Mouse (Mus musculus): ENCODE measurements around the gene H2-K1. TPM values are rescaled to one million over a fixed set of nuclear protein-coding genes. Genes with fewer than 3 reads are reported as not detected.
"Not testable (repeated sequence)": the region's sequence is repeated elsewhere in the genome, so short reads cannot be mapped to it uniquely, and the experiment has no call there.

H2-K1 gene
- polyA plus RNA-seq, 1 experiment = 298 TPM

- no peak for TF ChIP-seq POLR2A (IDR thresholded peaks at IDR 0.05; ENCODE audit: control insufficient read depth, low read depth, low read length)
- no peak for TF ChIP-seq CTCF (IDR thresholded peaks at IDR 0.05; ENCODE audit: control insufficient read depth, insufficient read depth, insufficient replicate concordance, low read depth, low read length)
- H3K27me3 ChIP-seq (ENCODE audit: control insufficient read depth, insufficient read depth, low read length) = no peaks in the 10 kb centered on the region
- no peak overlapping the region for H3K27ac ChIP-seq (ENCODE audit: control insufficient read depth, insufficient read depth, low read depth, low read length)
- H3K36me3 ChIP-seq (ENCODE audit: control insufficient read depth, insufficient read depth, low read length) = no peaks in the 10 kb centered on the region; the same call in none of the 2 replicates
- peaks cover 22% of the 10 kb centered on the region for H3K4me1 ChIP-seq (ENCODE audit: control insufficient read depth, insufficient read depth, low read length)
- no peak overlapping the region for H3K4me3 ChIP-seq (ENCODE audit: control insufficient read depth, low read depth, low read length)
Measured at GRCm38 (mm10) chr17:33953961-33954565, 46.1 kb downstream of the H2-K1 start.

- no peaks in the 10 kb centered on the region; the same call in none of the 2 replicates for H3K36me3 ChIP-seq (ENCODE audit: control insufficient read depth, insufficient read depth, low read length)
- H3K4me3 ChIP-seq (ENCODE audit: control insufficient read depth, low read depth, low read length) = no peak overlapping the region
- H3K27me3 ChIP-seq (ENCODE audit: control insufficient read depth, insufficient read depth, low read length) = no peaks in the 10 kb centered on the region
- no peak overlapping the region for H3K27ac ChIP-seq (ENCODE audit: control insufficient read depth, insufficient read depth, low read depth, low read length)
- TF ChIP-seq CTCF (IDR thresholded peaks at IDR 0.05; ENCODE audit: control insufficient read depth, insufficient read depth, insufficient replicate concordance, low read depth, low read length) (no peak), POLR2A (IDR thresholded peaks at IDR 0.05; ENCODE audit: control insufficient read depth, low read depth, low read length) (no peak)
- H3K4me1 ChIP-seq (ENCODE audit: control insufficient read depth, insufficient read depth, low read length) = peaks cover 22% of the 10 kb centered on the region
Measured at GRCm38 (mm10) chr17:33953310-33953709, 46.8 kb downstream of the H2-K1 start.

- H3K4me1 ChIP-seq (ENCODE audit: control insufficient read depth, insufficient read depth, low read length) = peaks cover 22% of the 10 kb centered on the region
- H3K4me3 ChIP-seq (ENCODE audit: control insufficient read depth, low read depth, low read length) = no peak overlapping the region
- no peaks in the 10 kb centered on the region; the same call in 1 of the 2 replicates for H3K36me3 ChIP-seq (ENCODE audit: control insufficient read depth, insufficient read depth, low read length)
- no peaks in the 10 kb centered on the region for H3K27me3 ChIP-seq (ENCODE audit: control insufficient read depth, insufficient read depth, low read length)
- H3K27ac ChIP-seq (ENCODE audit: control insufficient read depth, insufficient read depth, low read depth, low read length) = no peak overlapping the region
- no peak for TF ChIP-seq CTCF (IDR thresholded peaks at IDR 0.05; ENCODE audit: control insufficient read depth, insufficient read depth, insufficient replicate concordance, low read depth, low read length)
- TF ChIP-seq POLR2A (IDR thresholded peaks at IDR 0.05; ENCODE audit: control insufficient read depth, low read depth, low read length) = no peak
Measured at GRCm38 (mm10) chr17:33952879-33953278, 47.3 kb downstream of the H2-K1 start.

GRCm38 (mm10) chr17:33952015-33952414 lies 48.1 kb downstream of the H2-K1 start:
- H3K36me3 ChIP-seq (ENCODE audit: control insufficient read depth, insufficient read depth, low read length); H3K4me3 ChIP-seq (ENCODE audit: control insufficient read depth, low read depth, low read length); H3K27ac ChIP-seq (ENCODE audit: control insufficient read depth, insufficient read depth, low read depth, low read length); H3K27me3 ChIP-seq (ENCODE audit: control insufficient read depth, insufficient read depth, low read length): not testable (repeated sequence)
- H3K4me1 ChIP-seq (ENCODE audit: control insufficient read depth, insufficient read depth, low read length) = peaks cover 22% of the 10 kb centered on the region

GRCm38 (mm10) chr17:33951021-33951946 lies 48.9 kb downstream of the H2-K1 start, which contains the start of gene B3galt4:
Gene B3galt4, minus strand, starts transcription at chr17:33951488.
- Histone ChIP-seq H3K27me3 (ENCODE audit: control insufficient read depth, insufficient read depth, low read length) (no peaks in the 10 kb centered on the region), H3K4me1 (ENCODE audit: control insufficient read depth, insufficient read depth, low read length) (peaks cover 20% of the 10 kb centered on the region), H3K27ac (ENCODE audit: control insufficient read depth, insufficient read depth, low read depth, low read length) (peak within 1 kb of the TSS; percentile 19; the same call in 1 of the 2 replicates), H3K4me3 (ENCODE audit: control insufficient read depth, low read depth, low read length) (peak within 1 kb of the TSS; percentile 60), H3K36me3 (ENCODE audit: control insufficient read depth, insufficient read depth, low read length) (no peaks in the 10 kb centered on the region; the same call in 1 of the 2 replicates)
- TF ChIP-seq POLR2A (IDR thresholded peaks at IDR 0.05; ENCODE audit: control insufficient read depth, low read depth, low read length) (peak; percentile 59; the same call in 1 of the 2 replicates), CTCF (IDR thresholded peaks at IDR 0.05; ENCODE audit: control insufficient read depth, insufficient read depth, insufficient replicate concordance, low read depth, low read length) (no peak)

- TF ChIP-seq POLR2A (IDR thresholded peaks at IDR 0.05; ENCODE audit: control insufficient read depth, low read depth, low read length) (no peak), CTCF (IDR thresholded peaks at IDR 0.05; ENCODE audit: control insufficient read depth, insufficient read depth, insufficient replicate concordance, low read depth, low read length) (no peak)
- Histone ChIP-seq H3K4me3 (ENCODE audit: control insufficient read depth, low read depth, low read length) (no peak overlapping the region; the same call in 1 of the 2 replicates), H3K36me3 (ENCODE audit: control insufficient read depth, insufficient read depth, low read length) (no peaks in the 10 kb centered on the region; the same call in 1 of the 2 replicates), H3K4me1 (ENCODE audit: control insufficient read depth, insufficient read depth, low read length) (peaks cover 19% of the 10 kb centered on the region), H3K27me3 (ENCODE audit: control insufficient read depth, insufficient read depth, low read length) (no peaks in the 10 kb centered on the region), H3K27ac (ENCODE audit: control insufficient read depth, insufficient read depth, low read depth, low read length) (no peak overlapping the region)
Measured at GRCm38 (mm10) chr17:33950131-33950625, 50.0 kb downstream of the H2-K1 start.

- no peak for TF ChIP-seq POLR2A (IDR thresholded peaks at IDR 0.05; ENCODE audit: control insufficient read depth, low read depth, low read length)
- no peak for TF ChIP-seq CTCF (IDR thresholded peaks at IDR 0.05; ENCODE audit: control insufficient read depth, insufficient read depth, insufficient replicate concordance, low read depth, low read length)
- H3K27ac ChIP-seq (ENCODE audit: control insufficient read depth, insufficient read depth, low read depth, low read length) = no peak overlapping the region
- peaks cover 17% of the 10 kb centered on the region for H3K4me1 ChIP-seq (ENCODE audit: control insufficient read depth, insufficient read depth, low read length)
- no peaks in the 10 kb centered on the region for H3K27me3 ChIP-seq (ENCODE audit: control insufficient read depth, insufficient read depth, low read length)
- H3K4me3 ChIP-seq (ENCODE audit: control insufficient read depth, low read depth, low read length) = no peak overlapping the region
- peaks cover 1% of the 10 kb centered on the region; the same call in 1 of the 2 replicates for H3K36me3 ChIP-seq (ENCODE audit: control insufficient read depth, insufficient read depth, low read length)
Measured at GRCm38 (mm10) chr17:33948905-33949537, 51.1 kb downstream of the H2-K1 start.
